Mouse (Mus musculus) adrenal gland, adult (tissue): ENCODE data around the gene Cyp11a1.

Source experiments
- DNase-seq, 2 experiments: peaks; one replicate each; pipeline ENCODE4 v3.0.0; 2022 to 2023; ENCODE audit warnings: low spot score in 1 of 2; ENCODE audit not compliant: inconsistent age in 2 of 2

The Cyp11a1 gene

GRCm38 (mm10) chr9:58003272-58003671 is 2.9 kb upstream of the Cyp11a1 start:
- DNase-seq, result peak; percentile 86 to 92

GRCm38 (mm10) chr9:58008336-58009014 is 2.3 kb downstream of the Cyp11a1 start:
- peak in 1 of 2 experiments; percentile 50 for DNase-seq

GRCm38 (mm10) chr9:58009015-58009362 is 2.8 kb downstream of the Cyp11a1 start:
- peak; percentile 96 to 97 for DNase-seq

- peak in 1 of 2 experiments; percentile 71 for DNase-seq
Measured at GRCm38 (mm10) chr9:58009588-58009987, 3.4 kb downstream of the Cyp11a1 start.

GRCm38 (mm10) chr9:58011027-58011426 is 4.8 kb downstream of the Cyp11a1 start:
- peak; percentile 82 to 90 for DNase-seq

GRCm38 (mm10) chr9:58011552-58011951 is 5.3 kb downstream of the Cyp11a1 start:
- peak; percentile 78 to 90 for DNase-seq

- peak; percentile 81 to 90 for DNase-seq
Measured at GRCm38 (mm10) chr9:58012486-58012885, 6.3 kb downstream of the Cyp11a1 start.

GRCm38 (mm10) chr9:58012935-58013334 is 6.7 kb downstream of the Cyp11a1 start:
- DNase-seq, result no peak

GRCm38 (mm10) chr9:58014393-58015160 is 8.4 kb downstream of the Cyp11a1 start:
- DNase-seq, result peak; percentile 93 to 98

- DNase-seq, result peak; percentile 41 to 81
Measured at GRCm38 (mm10) chr9:58015856-58016255, 9.6 kb downstream of the Cyp11a1 start.

GRCm38 (mm10) chr9:58016962-58017361 is 10.8 kb downstream of the Cyp11a1 start:
- peak; percentile 52 to 84 for DNase-seq

GRCm38 (mm10) chr9:58018385-58018784 is 12.2 kb downstream of the Cyp11a1 start:
- DNase-seq, result peak in 1 of 2 experiments; percentile 75

- peak in 1 of 2 experiments; percentile 54 for DNase-seq
Measured at GRCm38 (mm10) chr9:58025995-58026394, 19.8 kb downstream of the Cyp11a1 start.

GRCm38 (mm10) chr9:58027426-58028180 is 21.4 kb downstream of the Cyp11a1 start:
- DNase-seq, result no peak

GRCm38 (mm10) chr9:58028841-58029240 is 22.6 kb downstream of the Cyp11a1 start:
- DNase-seq, result peak; percentile 79 to 84

- DNase-seq, result peak; percentile 57 to 83
Measured at GRCm38 (mm10) chr9:58029635-58030034, 23.4 kb downstream of the Cyp11a1 start.

- peak in 1 of 2 experiments; percentile 45 for DNase-seq
Measured at GRCm38 (mm10) chr9:58031895-58032294, 25.7 kb downstream of the Cyp11a1 start.

GRCm38 (mm10) chr9:58035519-58035918 is 29.3 kb downstream of the Cyp11a1 start:
- DNase-seq, result peak in 1 of 2 experiments; percentile 74

- DNase-seq, result peak; percentile 87 to 94
Measured at GRCm38 (mm10) chr9:58035951-58036698, 29.9 kb downstream of the Cyp11a1 start.

- DNase-seq, result peak; percentile 94 to 96
Measured at GRCm38 (mm10) chr9:58036961-58037360, 30.8 kb downstream of the Cyp11a1 start.
